Mouse (Mus musculus): Measurements from ENCODE around the gene 1110008P14Rik.

- TF ChIP-seq POLR2A (IDR thresholded peaks at IDR 0.05; ENCODE audit: borderline replicate concordance, insufficient read depth, low read length) (peak; percentile 88), CTCF (IDR thresholded peaks at IDR 0.05; ENCODE audit: borderline replicate concordance, insufficient read depth, low read depth, low read length) (peak; percentile 78)
These were observed 28.7 kb downstream of the 1110008P14Rik start, which contains the start of gene Dnm1 for GRCm38 (mm10) chr2:32353007-32353542.

Data from cerebellum, adult 2 months (tissue).